Mouse (Mus musculus): ENCODE results near the gene Rab3b. TPM values are rescaled to one million over a fixed set of nuclear protein-coding genes. Genes with fewer than 3 reads are reported as not detected.
"Not testable (repeated sequence)": the region's sequence is repeated elsewhere in the genome, so short reads cannot be mapped to it uniquely, and the experiment has no call there.

Rab3b gene
- total RNA-seq, 2 experiments from 2014 or later, result 0.60 to 1.6 TPM

DNA sequence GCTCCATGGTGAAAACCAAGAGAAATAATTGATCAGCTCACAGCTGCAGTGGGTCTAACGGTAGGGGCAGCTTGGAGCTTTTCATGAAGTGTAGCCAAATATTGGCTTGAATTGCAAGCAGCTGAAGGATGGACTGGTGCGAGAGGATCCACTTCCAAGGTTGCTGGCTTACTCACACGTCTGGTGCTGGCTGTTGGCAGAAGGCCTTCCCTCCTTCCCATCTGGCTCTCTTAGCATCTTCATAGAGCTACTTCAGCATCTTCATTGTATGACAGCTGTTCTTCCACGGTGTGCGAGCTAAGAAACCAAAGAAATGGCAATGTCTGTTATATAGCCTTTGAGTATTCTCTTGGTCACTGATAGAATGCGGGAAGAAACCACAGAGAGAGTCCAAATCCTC is 12.0 kb downstream of the Rab3b start:
- no peak for DNase-seq

DNA sequence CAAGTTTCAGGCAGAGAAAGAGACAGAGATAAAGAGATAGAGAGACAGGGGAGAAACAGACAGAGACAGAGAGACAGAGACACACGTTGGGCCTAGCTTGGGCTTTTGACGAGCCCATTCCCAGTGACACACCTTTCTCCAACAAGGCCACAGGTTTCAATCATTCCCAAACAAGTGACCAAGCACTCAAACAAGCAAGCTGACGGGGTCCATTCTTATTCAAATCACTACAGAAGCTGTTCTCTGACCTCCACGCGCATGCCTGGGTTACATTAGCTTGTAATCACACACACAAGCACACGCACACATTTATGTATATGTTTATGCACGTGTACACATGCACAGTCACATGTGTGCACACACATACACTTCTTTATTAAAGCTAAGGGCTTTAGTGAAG is 21.6 kb downstream of the Rab3b start:
- no peak for DNase-seq

DNA sequence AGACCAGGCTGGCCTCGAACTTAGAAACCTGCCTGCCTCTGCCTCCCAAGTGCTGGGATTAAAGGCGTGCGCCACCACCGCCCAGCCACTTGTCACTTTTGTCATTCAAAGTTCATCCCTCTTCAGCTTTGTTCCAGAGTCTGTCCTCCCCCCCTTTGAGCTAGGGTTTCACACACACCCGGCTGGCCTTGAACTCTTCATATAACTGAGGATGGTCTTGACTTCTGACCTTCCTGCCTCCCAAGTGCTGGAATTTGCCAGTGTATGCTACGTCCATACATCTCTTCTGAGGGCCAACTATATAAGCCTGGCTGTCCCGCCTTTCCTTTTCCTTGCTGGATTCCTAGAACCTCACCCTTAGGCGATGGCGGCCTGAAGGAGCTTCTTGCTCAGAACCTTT is 24.0 kb downstream of the Rab3b start:
- DNase-seq, result no peak

DNA sequence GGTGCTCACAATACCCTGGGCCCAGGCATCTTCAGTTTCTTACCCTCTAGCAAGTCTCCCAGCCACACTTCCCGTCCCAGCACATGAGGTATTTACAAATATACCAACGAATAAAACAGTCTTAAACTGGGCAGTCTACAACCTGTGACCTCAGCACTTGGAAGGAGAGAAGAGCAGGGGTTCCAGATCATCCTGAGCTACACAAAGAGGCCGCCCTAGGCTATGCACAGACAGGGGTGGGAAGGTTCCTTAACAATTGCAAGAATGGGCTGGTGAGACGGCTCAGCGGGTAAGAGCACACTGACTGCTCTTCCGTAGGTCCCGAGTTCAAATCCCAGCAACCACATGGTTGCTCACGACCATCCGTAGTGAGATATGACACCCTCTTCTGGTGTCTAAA is 24.5 kb downstream of the Rab3b start:
- no peak for DNase-seq

DNA sequence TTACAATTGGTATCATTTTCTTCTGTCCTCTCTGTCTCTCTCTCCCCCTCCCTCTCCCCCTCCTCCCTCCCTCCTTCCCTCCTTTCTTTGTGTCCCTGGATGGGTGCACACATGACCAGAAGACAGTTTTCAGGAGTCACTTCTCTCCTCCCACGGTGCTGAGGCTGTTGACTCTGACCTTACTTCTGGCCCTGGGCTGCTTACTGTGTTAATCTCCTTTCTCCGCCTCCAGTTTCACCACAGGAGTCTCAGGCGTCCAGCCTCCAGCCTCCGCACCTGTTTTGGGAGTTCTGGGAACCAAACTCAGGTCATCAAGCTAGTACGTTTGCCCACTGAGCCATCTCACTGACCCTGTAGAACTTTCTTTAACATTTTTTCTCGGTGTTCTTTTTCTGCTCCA is 25.2 kb downstream of the Rab3b start:
- no peak for DNase-seq

DNA sequence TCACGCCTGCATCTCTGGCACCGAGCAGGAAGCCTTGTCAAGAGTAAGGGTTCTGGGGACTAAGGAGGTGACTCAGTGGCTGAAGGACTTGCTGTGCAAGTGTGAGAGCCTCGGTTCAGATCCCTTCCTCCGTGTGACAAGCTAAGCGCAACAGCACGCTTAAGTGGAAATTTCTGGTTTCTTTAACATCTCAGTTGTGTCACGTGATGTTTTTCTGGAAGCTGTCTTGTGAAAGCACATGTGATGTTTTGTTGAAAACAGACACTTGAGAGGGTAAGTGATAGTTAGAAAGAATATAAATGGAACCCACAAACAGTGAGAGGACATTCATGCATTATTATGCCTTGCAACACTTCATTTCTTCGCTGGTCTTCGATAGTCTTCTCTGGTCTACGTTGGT is 25.9 kb downstream of the Rab3b start:
- DNase-seq, result no peak

DNA sequence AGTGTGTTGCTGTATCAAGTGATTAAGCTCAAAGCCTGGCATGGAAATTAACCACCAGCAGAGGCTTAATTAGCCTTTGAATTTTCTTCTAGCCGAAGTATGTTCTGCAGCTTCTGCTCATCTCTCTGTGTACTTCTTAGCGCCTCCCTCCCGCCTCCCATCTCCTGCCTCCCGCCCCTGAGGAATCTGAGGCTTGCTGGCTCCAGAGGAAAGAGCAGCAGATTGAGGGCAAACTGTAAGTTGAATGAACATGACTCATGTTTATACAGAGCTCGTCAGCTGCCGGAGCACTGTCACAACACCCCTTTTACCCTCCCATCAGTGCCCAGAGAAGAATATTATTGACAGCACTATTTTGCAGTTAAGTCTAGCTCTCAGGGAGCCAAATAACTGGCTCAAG is 27.0 kb downstream of the Rab3b start:
- DNase-seq, result no peak

DNA sequence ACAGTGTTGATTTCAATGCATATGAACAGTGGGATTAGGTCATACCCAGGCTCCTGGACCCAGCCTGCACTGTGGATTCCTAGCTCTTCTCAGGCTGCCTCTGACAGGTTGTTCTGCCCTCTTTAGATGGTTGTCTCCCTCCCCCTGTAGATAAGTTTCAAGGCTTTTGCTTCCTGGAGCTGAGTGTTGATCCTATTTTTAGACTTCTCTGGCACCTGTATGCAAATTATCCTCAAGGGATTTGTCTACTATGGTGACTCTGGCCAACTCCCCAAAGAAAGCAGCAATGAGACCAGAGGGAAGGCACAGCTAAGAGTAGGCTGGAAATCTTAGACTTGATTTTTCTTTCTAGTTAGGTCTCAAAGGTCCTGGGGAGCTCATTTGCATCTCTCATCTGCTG is 28.6 kb downstream of the Rab3b start:
- DNase-seq, result no peak

DNA sequence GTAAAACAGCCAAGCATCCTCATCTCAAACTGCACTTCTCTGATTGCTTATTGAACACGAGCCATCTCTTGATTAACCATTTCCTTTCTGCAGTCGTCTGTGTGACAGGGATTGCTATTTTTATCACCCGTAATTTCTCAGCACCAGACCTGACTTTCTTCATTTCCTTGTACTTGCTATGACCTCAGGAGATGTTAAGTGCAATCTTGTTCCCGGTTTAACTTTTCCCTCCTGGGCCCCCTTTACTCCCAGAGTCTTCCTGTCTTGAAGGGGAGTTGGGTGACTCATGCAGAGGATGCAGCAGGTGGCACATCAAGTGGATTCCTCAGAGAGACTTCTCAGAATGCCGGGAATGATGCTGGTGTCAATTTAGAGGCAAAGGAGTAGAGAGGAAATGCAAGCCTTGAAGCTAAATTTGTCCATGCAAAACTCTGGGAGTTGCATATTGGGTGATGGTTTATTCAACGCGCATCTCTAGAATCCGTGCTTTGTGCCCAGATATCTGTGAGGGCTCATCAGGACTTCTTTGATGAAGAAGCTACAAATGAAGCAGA is 31.1 kb downstream of the Rab3b start:
- no peak for DNase-seq

DNA sequence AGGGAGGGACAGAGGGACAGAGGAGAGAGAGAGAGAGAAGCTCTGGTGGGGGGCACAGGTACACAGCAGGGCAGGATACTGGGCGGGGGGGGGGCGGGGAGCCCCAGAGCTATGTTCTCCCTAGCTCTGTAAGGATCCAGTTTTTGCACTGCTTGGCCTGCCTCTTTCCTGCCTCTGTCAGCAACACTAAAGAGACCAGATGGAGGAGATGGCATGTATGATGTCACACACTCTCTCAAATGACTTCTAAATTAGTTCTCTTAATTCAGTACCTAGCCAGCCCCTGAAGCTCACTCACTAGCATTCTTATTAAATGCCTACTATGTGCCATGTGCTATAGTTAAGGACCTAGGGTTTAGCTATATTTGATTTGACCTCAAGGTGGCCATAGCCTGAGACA is 33.0 kb downstream of the Rab3b start:
- DNase-seq, result no peak

DNA sequence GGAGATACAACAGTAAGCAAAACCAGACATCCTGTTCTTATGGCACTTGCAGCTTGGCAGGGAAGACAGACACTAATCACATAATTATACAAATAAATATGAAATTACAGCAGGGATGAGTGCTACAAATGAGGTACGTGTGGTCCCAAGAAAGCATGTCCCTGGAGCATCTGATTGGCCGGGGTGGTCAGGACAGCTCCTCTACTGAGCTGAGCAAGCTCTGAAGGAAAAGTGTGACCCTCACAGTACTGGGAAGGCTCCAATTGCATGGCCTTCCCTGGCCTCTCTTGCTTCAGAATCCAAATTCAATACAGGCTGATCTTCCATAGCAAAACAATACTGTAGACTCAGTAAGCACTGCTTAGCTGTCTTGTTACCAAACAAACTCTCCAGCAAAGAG is 34.3 kb downstream of the Rab3b start:
- DNase-seq, result no peak

DNA sequence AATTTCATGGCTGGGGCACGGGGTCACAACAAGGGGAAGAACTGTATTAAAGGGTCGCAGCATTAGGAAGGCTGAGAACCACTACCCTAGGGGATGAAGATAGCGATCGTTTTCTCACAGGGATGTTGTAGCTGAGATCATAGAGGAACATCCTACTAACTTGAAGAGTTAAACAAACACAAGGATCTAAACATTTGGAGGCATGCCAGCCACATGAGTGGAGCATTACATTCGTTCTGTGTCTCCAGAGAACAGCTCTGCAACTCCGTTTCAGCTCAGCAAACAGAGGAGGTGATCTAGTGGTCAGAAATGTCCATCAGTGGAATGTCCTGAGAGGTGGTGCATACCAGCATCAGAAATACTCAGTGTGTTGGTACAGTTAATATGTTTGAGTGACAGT is 35.5 kb downstream of the Rab3b start:
- no peak for DNase-seq

DNA sequence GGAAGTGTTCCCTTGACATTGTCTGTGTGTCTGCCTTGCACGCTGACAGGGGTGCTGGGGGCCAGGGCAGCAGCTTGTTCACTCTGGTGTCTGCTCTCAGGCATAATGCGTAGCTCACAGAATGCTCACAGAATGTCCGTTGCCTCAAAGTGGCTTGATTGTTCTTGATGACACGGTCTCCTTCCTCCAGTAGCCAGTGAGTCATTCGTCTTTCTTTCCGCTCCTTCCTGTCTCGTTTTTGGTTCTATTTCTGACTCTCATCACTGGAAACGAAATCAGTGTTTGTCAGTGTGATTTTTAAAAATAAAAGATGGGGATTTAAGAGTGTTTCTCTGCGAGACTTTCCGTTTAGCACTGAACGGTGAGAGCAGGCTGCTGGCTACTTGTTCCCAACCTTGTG is 36.2 kb downstream of the Rab3b start:
- no peak for DNase-seq

DNA sequence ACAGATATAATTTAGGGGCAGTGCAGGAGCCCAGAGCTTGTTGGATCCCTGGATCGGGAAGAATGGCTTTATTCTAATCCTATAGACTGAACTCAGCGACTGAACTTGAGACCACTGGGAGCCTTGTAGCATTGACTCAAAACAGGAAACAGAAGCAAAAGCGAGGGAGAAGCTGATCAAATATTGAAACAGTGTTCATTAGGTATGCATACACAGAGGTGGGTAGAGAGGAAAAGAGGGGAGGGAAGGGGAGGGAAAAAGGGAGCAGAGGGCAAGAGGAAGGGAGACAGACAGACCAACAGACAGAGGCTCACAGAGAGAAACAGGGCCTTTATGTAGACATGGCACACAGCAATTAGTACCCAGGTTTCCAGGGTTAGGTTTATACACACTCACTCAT is 38.8 kb downstream of the Rab3b start:
- DNase-seq, result no peak

DNA sequence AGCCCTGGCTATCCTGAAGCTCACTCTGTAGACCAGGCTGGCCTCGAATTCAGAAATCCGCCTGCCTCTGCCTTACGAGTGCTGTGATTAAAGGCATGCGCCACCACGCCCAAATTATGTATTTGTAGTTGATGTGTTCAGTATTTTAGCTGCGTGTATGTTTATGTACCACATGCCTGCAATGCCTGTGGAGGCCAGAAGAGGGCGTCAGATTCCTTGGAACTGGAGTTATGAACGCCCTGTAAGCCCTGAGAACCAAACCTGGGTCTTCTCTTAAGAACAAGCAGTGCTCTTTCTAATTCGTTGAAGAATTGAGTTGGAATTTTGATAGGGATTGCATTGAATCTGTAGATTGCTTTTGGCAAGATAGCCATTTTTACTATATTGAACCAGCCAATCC is 49.1 kb downstream of the Rab3b start:
- DNase-seq, result not testable (repeated sequence)

DNA sequence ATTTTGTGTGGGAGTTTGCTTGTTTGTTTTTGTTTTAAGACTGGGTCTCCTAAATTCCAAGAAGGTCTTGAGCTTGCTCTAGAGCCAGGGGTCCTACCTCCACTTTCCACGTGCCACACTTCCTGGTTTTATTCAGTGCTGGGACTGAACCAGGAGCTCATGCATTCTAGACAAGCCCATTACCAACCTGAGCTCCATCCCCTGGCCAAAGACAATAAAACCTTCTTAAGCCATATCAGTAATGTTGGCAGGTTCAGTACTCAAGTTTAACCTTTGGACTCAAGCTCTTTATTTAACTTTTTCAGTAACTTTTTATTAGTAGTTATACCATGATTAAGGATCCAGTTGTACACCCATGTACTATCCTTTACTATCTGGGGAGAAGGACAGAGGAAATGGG is 54.3 kb downstream of the Rab3b start:
- DNase-seq, result no peak

DNA sequence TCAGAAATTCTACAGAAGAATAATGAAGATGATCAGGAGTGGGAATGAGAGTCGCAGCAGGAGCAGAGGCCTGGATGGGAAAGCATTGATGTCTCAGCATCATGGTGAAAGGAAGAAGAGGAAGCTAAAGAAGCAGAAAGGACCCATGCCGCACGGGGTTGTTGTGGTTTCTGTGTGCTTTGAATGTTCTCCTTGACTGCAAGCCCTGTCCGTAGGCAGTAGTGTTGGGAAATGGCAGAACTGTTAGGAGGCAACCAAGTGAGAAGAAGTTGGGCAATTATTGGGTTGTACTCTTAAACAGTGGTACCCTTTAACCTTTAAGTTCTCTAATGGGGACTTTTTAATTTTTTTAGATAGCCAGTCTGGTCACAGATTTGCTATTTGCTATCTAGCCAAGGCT is 56.0 kb downstream of the Rab3b start:
- DNase-seq, result no peak

DNA sequence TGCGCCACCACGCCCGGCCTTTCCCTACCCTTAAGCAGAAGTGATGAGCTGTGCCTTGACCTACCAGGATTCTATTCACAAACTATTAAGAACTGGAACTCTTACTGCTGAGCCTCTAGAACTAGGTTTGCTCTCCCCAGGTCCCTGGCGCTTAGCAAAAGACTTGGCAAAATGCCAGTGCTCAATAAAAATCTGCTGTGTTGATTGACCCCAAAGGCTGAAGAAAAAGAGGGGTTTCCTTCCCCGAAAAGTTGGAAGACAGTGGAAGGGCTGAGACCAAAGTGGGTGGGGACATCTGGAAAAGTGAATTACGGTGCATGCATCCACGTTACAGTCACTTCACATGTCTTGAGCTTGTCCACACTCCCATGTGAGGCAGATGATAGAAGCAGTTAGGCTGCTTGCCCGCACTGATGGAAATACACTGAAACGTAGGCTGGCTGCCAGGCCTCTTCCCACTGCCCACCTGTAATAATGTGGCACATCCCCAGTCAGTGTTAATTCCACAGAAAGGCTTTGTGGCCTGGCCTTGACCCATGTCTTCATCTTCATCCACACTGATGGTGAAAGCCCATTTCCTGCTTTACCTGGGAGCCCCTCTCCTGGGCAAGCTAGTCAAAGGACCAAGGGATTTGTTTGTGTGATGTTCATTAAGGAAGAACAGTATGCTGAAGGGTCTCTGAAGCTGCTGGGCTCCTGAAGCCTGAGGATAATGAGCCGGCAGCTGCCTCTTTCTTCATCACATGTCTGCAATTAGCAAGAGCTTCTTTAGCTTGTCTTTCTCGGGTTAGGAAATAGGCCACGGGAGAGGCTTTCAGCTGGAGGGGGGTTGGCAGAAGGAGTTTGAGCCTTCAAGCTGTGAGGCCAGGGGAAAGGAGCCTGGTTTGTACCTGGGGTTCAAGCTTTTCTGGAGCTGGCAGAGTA is 59.2 kb downstream of the Rab3b start:
- DNase-seq, result no peak

DNA sequence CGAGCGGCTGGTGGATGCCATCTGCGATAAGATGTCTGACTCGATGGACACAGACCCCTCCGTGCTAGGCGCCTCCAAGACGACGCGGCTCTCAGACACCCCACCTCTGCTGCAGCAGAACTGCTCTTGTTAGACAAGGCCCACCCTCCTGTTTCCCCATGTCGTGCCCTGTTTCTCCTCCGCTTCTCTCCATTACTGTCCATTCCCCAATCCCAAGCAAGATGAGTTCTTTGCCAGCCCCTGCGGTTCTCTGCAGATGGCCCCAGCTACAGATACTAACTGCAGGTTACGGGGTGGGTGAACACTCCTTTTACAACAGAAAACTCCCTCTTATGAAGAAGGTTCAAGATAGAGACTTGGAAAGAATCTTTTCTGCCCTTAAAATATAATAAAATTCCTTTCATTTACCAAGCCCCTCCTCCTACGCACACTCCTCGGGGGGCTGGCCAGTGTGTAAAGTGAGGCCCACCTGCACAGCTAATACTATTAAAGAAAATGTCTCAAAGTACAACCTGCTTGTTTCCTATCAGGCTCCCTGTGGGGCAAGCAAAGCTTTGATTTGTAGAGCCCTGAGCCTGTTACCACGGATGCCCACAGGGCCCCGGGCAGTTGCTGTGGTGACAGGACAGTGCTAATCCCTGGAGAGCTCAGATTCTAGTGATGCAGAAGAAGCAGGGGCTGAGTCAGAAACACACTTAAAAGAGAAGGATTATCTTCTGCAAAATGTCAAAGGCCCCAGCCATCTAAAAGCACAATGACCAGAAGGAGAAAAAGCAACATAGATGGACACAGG is 62.0 kb downstream of the Rab3b start:
- no peak for DNase-seq

DNA sequence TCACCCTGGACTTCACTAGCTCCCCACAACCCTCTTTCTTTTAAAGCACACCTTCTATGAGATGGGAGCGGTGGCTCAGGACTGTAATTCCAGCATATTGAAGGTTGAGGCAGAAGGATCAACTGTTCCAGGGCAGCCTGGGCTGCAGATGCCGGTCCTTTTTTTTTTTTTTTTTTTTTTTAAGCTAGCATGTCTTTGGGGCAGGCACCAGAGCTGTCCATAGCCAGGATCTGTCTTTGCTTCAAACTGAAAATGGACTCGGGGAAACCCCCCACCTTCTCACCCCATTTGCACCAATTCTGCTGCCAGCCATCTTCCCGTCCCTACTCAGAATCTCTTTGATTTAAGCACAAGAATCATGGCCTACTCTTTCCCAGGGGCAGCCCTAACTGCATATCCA is 63.3 kb downstream of the Rab3b start:
- no peak for DNase-seq

DNA sequence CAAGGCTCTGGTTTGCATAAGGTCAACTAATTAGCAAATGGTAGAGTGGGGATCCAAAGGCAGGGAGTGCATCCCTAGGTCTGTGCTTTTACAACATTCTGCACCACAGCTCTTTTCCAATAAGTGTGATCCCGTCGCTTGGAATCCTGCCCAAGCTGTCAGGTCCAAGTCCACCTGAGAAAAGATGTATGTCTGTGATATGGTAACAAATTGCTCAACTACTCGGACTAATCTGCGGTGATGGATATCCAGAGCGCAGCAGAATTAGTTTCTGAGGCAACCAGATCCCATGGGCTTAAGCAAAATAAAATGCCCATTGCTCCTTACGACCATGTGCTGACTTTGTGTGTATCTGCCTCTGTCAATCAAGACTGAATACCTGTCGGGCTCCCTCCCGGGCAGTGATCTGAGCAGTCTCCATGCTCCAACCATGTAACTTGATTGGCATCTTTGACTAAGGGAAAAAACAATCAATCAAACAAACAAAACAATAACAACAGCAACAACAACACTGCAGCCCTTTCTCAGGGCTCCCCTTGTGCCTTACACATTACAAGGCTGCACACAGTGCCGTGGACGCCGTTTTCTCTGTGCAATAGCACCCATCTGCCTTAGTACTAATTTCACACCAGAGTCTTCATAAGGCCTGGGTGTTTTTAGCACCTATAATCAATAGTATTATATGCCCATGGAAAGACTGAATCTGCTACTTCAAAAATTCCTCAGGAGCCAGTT is 64.3 kb downstream of the Rab3b start:
- no peak for DNase-seq

DNA sequence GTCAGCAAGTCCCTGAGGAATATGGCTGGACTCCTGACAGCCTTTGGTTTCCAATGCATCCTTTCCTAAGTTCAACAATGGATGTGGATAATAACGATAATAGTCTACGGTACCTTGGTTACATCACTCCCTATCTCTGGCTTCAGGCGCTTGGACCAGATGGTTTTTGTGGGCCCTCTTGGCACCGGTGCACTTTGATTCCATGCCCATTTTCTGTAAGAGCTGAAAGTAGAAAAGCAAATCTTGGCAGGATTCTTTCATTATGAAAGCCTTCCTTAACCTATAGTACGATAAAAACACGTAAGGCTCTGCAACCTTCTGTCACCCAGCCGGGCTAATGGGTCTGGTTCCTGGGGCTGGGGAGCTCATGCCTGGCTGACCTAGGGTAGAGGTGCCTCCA is 70.3 kb downstream of the Rab3b start:
- no peak for DNase-seq

DNA sequence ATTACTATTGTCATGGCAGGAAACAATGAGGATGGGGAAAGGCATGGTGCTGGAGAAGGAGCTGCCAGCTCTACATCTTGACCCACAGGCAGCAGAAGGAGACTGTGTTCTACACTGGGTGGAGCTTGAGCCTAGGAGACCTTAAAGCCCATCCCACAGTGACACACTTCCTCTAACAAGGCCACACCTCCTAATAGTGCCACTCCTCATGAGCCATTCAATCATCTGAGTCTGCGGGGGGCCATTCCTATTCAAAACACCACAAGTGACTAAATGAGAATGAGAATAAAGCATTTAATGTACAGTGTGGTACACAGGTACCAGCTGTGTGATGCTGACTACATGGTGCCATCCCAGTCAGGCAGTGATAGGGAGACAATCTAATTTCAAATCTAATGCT is 71.3 kb downstream of the Rab3b start:
- no peak for DNase-seq

Measured in heart, adult 18-20 months (tissue).